Mouse (Mus musculus): ENCODE measurements around the gene Aff3.

DNA sequence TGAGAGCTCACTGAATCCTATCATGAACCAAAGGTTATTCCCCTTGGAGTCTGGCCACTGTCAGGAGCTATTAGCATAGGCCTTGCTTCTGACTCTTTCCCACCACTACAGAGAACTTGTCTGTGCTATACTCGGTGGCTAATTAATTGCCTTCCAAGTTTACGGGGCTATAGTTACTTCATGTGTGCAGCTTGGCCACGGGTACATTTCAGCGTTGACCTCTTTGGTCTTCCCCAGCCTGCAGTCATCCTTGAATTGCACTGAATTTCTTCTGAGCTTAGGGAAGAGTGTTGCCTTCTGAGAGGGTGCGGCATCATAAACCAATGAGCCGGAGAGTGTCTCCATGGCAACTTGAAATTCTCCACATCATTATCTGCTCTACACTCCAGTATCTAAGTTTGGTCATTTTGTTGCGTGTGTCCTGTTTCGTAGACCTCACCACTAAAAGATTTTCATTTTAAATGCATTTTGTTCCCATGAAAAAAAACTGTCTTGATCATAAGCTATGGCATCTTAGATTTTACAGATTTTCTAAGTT lies 467.5 kb downstream of the Aff3 start:
- TF ChIP-seq CTCF (IDR thresholded peaks at IDR 0.05; ENCODE audit: insufficient read depth, low read length), result no peak
- no peak for TF ChIP-seq POLR2A (IDR thresholded peaks at IDR 0.05; ENCODE audit: borderline replicate concordance, extremely low read depth, low read depth, low read length)

Measured in lung, adult 2 months (tissue).